Mouse (Mus musculus): ENCODE measurements around the gene Nrxn3. TPM values are rescaled to one million over a fixed set of nuclear protein-coding genes. Genes with fewer than 3 reads are reported as not detected.

Gene Nrxn3
- polyA plus RNA-seq, 1 experiment from 2014 or later, result 1.3 TPM

DNA sequence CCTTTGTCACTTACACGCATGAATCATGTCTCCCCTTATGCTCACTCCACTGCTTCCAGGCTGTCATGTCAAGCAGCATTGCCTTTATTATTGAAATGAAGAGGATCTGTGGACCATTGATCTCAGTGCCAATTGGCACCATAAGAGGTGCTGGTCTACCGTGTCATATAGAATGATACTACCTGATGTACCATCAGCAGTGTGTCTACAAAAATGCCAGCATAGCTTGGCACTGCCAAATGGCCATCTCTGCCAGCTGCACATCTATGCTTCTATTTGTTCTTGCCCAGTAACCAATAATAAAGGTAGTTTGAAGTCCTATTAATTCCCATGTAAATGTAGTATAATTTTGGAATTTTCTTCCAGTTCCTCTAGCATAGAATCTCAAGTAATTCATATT lies 1340.8 kb downstream of the Nrxn3 start:
- Histone ChIP-seq H3K4me2 (ENCODE audit: low read depth, low read length) (no peak overlapping the region), H3K36me3 (ENCODE audit: control insufficient read depth, insufficient read depth) (no peaks in the 10 kb centered on the region), H3K27ac (ENCODE audit: low read length) (no peak overlapping the region), H3K27me3 (ENCODE audit: control insufficient read depth, insufficient read depth, low read length) (no peaks in the 10 kb centered on the region), H3K9ac (ENCODE audit: low read length) (no peak overlapping the region), H3K9me3 (replicated peaks; ENCODE audit: control insufficient read depth, low read length) (no peaks in the 10 kb centered on the region), H3K4me1 (ENCODE audit: control insufficient read depth, insufficient read depth, low read length) (peaks cover 7% of the 10 kb centered on the region; the same call in 1 of the 2 replicates), H3K4me3 (ENCODE audit: low read length) (no peak overlapping the region)
- 88% methylated on average over 2 of the region's 2 CpGs for whole genome bisulfite sequencing
- ATAC-seq (replicated peaks; ENCODE audit: extremely low read depth, insufficient read depth, low FRiP score), result no peak

DNA sequence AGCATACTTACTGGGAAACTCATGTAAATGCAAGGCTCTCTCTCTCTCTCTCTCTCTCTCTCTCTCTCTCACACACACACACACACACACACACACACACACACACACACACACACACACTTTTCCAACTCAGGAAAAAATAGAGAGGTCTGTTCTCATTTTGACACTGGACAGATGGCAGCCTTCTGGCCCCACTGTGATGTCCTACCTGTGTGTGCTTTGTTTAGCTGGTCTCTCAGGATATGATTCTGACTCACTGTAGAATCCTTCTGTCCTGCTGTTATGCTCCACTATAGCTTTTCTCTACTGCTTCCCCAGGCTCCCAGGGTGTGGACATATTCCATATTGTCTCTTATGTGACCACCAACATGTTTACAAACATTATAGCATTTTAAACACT lies 1363.2 kb downstream of the Nrxn3 start:
- H3K4me3 ChIP-seq (ENCODE audit: low read length), result no peak overlapping the region

DNA sequence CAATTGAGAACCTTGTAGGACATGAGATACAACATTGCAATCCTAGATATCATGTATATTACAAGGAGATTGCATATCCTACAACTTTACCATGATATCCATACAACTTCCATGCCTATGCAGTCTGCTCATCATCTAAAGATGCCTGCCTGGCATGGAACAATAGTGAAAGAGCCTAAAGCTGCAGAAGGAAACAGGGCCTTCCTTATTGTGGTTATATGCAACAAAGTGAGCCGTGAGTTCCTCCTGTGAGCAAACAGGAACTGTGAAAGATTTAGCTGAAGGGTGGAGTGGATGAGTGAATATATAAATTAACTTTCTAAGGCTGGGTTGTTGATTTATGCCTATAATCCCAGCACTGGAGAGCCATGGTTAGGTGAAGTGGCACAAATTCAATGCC lies 1373.1 kb downstream of the Nrxn3 start:
- ATAC-seq (replicated peaks; ENCODE audit: extremely low read depth, insufficient read depth, low FRiP score), result no peak
- Histone ChIP-seq H3K9me3 (replicated peaks; ENCODE audit: control insufficient read depth, low read length) (no peaks in the 10 kb centered on the region), H3K4me1 (ENCODE audit: control insufficient read depth, insufficient read depth, low read length) (no peaks in the 10 kb centered on the region), H3K4me2 (ENCODE audit: low read depth, low read length) (no peak overlapping the region), H3K27ac (ENCODE audit: low read length) (no peak overlapping the region), H3K27me3 (ENCODE audit: control insufficient read depth, insufficient read depth, low read length) (no peaks in the 10 kb centered on the region), H3K4me3 (ENCODE audit: low read length) (no peak overlapping the region), H3K36me3 (ENCODE audit: control insufficient read depth, insufficient read depth) (no peaks in the 10 kb centered on the region), H3K9ac (ENCODE audit: low read length) (no peak overlapping the region)
- 48% methylated on average over 1 of the region's 1 CpGs for WGBS

More for the DNA sequence above, 1363.2 kb downstream of the Nrxn3 start:
- Histone ChIP-seq H3K4me1 (ENCODE audit: control insufficient read depth, insufficient read depth, low read length) (no peaks in the 10 kb centered on the region), H3K27ac (ENCODE audit: low read length) (no peak overlapping the region), H3K4me2 (ENCODE audit: low read depth, low read length) (no peak overlapping the region), H3K9ac (ENCODE audit: low read length) (no peak overlapping the region), H3K27me3 (ENCODE audit: control insufficient read depth, insufficient read depth, low read length) (no peaks in the 10 kb centered on the region), H3K9me3 (replicated peaks; ENCODE audit: control insufficient read depth, low read length) (no peaks in the 10 kb centered on the region), H3K36me3 (ENCODE audit: control insufficient read depth, insufficient read depth) (no peaks in the 10 kb centered on the region)
- ATAC-seq (replicated peaks; ENCODE audit: extremely low read depth, insufficient read depth, low FRiP score), result no peak

DNA sequence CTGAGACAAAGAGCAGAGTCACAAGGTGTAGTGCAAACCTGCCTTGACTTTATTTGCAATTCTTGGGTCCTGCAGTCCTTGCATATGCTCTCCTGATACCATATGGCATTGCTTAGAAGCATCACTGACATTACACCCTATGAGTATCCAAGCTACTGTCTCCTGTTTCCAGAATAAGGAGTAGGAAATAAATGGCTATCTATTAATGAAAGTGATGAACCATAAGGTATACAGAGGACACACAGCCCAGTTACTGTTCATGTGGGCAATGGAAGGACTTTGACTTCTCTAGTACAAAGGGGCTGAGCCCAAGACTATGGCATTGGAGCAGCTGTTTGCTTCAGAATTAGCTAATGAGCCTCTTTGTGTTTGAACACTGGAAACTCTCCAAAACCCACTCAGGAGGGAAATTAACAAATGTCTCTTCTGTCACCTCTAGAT lies 1390.7 kb downstream of the Nrxn3 start:
- no peak for ATAC-seq (replicated peaks; ENCODE audit: extremely low read depth, insufficient read depth, low FRiP score)
- no peaks in the 10 kb centered on the region for H3K4me1 ChIP-seq (ENCODE audit: control insufficient read depth, insufficient read depth, low read length)
- no peak overlapping the region for H3K4me2 ChIP-seq (ENCODE audit: low read depth, low read length)
- H3K36me3 ChIP-seq (ENCODE audit: control insufficient read depth, insufficient read depth), result no peaks in the 10 kb centered on the region
- no peak overlapping the region for H3K27ac ChIP-seq (ENCODE audit: low read length)
- H3K27me3 ChIP-seq (ENCODE audit: control insufficient read depth, insufficient read depth, low read length), result no peaks in the 10 kb centered on the region
- H3K9me3 ChIP-seq (replicated peaks; ENCODE audit: control insufficient read depth, low read length), result no peaks in the 10 kb centered on the region
- no peak overlapping the region for H3K4me3 ChIP-seq (ENCODE audit: low read length)
- H3K9ac ChIP-seq (ENCODE audit: low read length), result no peak overlapping the region

DNA sequence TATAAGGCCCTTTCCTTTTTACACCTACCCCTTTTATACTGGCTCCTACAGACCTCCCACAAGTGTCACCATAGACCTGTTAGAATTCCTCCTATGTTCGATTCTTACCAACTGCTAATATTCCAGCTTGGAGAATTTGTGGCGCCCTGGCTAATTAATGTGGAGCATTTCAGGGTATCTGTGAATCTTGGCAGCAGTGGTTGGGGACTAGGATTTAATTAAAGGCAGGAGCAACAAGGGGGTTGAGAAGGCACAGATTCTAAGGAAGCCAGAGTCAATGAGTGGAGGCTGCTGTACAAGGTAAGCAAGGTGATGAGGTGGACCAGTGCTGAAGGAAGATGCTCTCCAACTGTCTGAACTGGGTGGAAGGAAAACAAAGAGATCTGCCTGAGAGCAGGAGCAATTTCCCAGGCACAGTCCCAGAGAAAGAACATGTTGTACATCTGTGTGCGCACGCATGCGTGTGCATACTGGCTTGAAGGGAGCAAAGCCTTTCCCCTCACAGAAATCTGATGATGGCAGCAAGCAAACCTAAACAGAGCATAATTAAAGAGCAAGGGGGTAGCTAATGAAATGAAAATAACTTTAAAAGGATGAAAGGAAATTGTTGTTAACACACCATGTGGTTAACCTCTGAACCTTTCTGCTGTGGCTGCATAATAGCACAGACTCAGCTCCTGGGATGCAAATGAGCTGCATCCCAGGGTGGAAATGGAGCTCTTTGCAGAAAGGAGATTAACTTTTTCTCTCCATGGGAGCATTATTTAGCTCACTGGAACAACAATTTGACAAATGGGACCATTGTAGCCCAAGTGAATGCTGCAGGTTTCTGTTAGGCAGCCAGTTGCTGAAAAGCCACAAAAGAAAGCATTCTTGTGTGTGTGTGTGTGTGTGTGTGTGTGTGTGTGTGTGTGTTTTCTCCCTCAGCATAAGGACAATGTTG lies 1409.5 kb downstream of the Nrxn3 start:
- H3K27me3 ChIP-seq (ENCODE audit: control insufficient read depth, insufficient read depth, low read length), result no peaks in the 10 kb centered on the region
- H3K4me3 ChIP-seq (ENCODE audit: low read length), result no peak overlapping the region
- no peaks in the 10 kb centered on the region for H3K36me3 ChIP-seq (ENCODE audit: control insufficient read depth, insufficient read depth)
- H3K4me1 ChIP-seq (ENCODE audit: control insufficient read depth, insufficient read depth, low read length), result no peaks in the 10 kb centered on the region
- WGBS, result 72% methylated on average over 5 of the region's 5 CpGs
- H3K9ac ChIP-seq (ENCODE audit: low read length), result no peak overlapping the region
- H3K9me3 ChIP-seq (replicated peaks; ENCODE audit: control insufficient read depth, low read length), result no peaks in the 10 kb centered on the region
- no peak overlapping the region for H3K27ac ChIP-seq (ENCODE audit: low read length)
- no peak for ATAC-seq (replicated peaks; ENCODE audit: extremely low read depth, insufficient read depth, low FRiP score)
- H3K4me2 ChIP-seq (ENCODE audit: low read depth, low read length), result no peak overlapping the region

DNA sequence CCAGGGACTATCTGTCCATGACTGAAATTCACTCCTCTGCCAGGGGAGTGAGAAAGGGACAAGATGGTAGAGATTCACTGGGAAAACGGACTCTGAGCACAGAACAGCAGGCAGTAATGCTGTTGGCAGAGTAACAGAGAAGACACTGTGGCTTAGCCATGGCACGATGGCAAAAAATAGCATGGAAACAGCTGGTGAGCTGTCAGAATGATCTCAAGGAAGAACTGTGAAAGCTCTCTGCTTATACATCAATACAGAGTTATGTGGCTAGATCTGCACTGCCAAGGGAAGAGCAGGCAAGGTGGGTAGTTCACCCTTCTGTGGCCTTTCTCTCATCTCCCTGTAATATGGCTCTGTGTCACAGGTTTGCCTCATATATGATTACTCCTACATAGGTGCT lies 1419.3 kb downstream of the Nrxn3 start:
- no peak overlapping the region for H3K4me3 ChIP-seq (ENCODE audit: low read length)
- H3K9ac ChIP-seq (ENCODE audit: low read length), result no peak overlapping the region
- 77% methylated on average over 2 of the region's 2 CpGs for WGBS
- H3K27me3 ChIP-seq (ENCODE audit: control insufficient read depth, insufficient read depth, low read length), result no peaks in the 10 kb centered on the region
- no peak overlapping the region for H3K27ac ChIP-seq (ENCODE audit: low read length)
- H3K4me1 ChIP-seq (ENCODE audit: control insufficient read depth, insufficient read depth, low read length), result no peaks in the 10 kb centered on the region
- ATAC-seq (replicated peaks; ENCODE audit: extremely low read depth, insufficient read depth, low FRiP score), result no peak
- H3K36me3 ChIP-seq (ENCODE audit: control insufficient read depth, insufficient read depth), result no peaks in the 10 kb centered on the region
- H3K4me2 ChIP-seq (ENCODE audit: low read depth, low read length), result no peak overlapping the region
- H3K9me3 ChIP-seq (replicated peaks; ENCODE audit: control insufficient read depth, low read length), result no peaks in the 10 kb centered on the region

- H3K27me3 ChIP-seq (ENCODE audit: control insufficient read depth, insufficient read depth, low read length), result no peaks in the 10 kb centered on the region
- no peak overlapping the region for H3K4me3 ChIP-seq (ENCODE audit: low read length)
- H3K9me3 ChIP-seq (replicated peaks; ENCODE audit: control insufficient read depth, low read length), result no peaks in the 10 kb centered on the region
- no peaks in the 10 kb centered on the region for H3K36me3 ChIP-seq (ENCODE audit: control insufficient read depth, insufficient read depth)
- no peak for ATAC-seq (replicated peaks; ENCODE audit: extremely low read depth, insufficient read depth, low FRiP score)
- H3K4me1 ChIP-seq (ENCODE audit: control insufficient read depth, insufficient read depth, low read length), result no peaks in the 10 kb centered on the region
- no peak overlapping the region for H3K9ac ChIP-seq (ENCODE audit: low read length)
- no peak overlapping the region for H3K27ac ChIP-seq (ENCODE audit: low read length)
- 63% methylated on average over 3 of the region's 3 CpGs for WGBS
- H3K4me2 ChIP-seq (ENCODE audit: low read depth, low read length), result no peak overlapping the region
Measured at GRCm38 (mm10) chr12:90144247-90144646, 1421.6 kb downstream of the Nrxn3 start.

DNA sequence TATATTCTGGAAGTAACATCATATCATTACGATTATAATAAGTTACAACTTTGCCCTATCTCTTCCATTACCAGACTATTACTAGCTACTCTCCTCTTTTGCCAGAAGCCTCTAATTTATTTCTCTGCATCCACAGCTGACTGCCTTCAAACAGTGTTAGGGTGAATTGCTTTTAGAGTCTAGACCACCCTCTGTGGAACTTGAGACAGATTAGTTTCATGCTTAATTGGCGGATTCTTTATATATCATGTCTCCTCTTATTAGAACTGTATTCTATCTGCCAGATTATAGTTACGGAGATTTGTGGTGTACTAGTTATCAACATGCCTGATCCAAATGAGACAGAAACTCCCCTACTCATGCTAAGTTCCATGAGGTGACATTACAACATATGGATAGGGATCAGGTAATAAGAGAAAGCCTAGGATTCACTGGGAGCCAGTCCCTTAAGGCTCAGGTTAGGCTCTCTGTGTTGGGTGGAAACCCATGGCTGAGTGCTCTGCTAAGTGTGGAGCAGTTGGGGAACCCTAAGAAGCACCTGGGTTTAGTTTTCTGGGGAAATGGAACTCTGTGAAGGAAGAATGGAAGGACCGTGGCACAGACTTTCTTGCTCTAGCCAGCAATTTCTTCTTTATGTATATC lies 1435.6 kb downstream of the Nrxn3 start:
- Histone ChIP-seq H3K4me1 (ENCODE audit: control insufficient read depth, insufficient read depth, low read length) (no peaks in the 10 kb centered on the region), H3K27ac (ENCODE audit: low read length) (no peak overlapping the region), H3K36me3 (ENCODE audit: control insufficient read depth, insufficient read depth) (no peaks in the 10 kb centered on the region), H3K4me3 (ENCODE audit: low read length) (no peak overlapping the region), H3K9me3 (replicated peaks; ENCODE audit: control insufficient read depth, low read length) (no peaks in the 10 kb centered on the region), H3K9ac (ENCODE audit: low read length) (no peak overlapping the region), H3K27me3 (ENCODE audit: control insufficient read depth, insufficient read depth, low read length) (no peaks in the 10 kb centered on the region), H3K4me2 (ENCODE audit: low read depth, low read length) (no peak overlapping the region)
- ATAC-seq (replicated peaks; ENCODE audit: extremely low read depth, insufficient read depth, low FRiP score), result no peak
- 84% methylated on average over 4 of the region's 4 CpGs for WGBS

DNA sequence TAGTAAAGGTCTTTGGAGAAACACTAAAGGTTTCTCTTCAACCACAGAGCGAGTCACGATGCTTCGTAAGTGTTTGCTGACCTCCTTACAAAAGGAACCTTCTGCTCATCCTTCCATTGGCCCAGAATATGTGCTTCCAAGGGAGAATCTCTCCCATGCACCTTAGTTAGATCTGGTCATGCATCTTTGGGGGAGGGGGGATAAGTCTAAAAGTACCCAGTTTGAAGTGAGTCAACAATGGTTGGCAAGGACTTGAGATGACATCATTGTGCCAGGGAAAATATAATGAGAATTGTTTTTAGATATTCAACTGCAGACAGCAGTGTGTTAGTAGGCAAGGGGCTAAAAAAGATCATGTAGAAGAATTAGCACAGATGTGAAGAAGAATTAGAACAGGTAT lies 1437.2 kb downstream of the Nrxn3 start:
- H3K27me3 ChIP-seq (ENCODE audit: control insufficient read depth, insufficient read depth, low read length), result no peaks in the 10 kb centered on the region
- ATAC-seq (replicated peaks; ENCODE audit: extremely low read depth, insufficient read depth, low FRiP score), result no peak
- H3K4me1 ChIP-seq (ENCODE audit: control insufficient read depth, insufficient read depth, low read length), result no peaks in the 10 kb centered on the region
- H3K9ac ChIP-seq (ENCODE audit: low read length), result no peak overlapping the region
- H3K27ac ChIP-seq (ENCODE audit: low read length), result no peak overlapping the region
- no peak overlapping the region for H3K4me3 ChIP-seq (ENCODE audit: low read length)
- 91% methylated on average over 3 of the region's 3 CpGs for WGBS
- no peak overlapping the region for H3K4me2 ChIP-seq (ENCODE audit: low read depth, low read length)
- H3K36me3 ChIP-seq (ENCODE audit: control insufficient read depth, insufficient read depth), result no peaks in the 10 kb centered on the region
- no peaks in the 10 kb centered on the region for H3K9me3 ChIP-seq (replicated peaks; ENCODE audit: control insufficient read depth, low read length)

Data from heart, embryonic 16.5 days (tissue).